Mouse (Mus musculus) stomach, embryonic 16.5 days (tissue): ENCODE measurements around the gene Arl3. TPM values are rescaled to one million over a fixed set of nuclear protein-coding genes. Genes with fewer than 3 reads are reported as not detected.

Experiments used
- ATAC-seq: fragments of 200-750 bp; cut with Nextera tagmentation; 2 replicates; pipeline ENCODE4 v1.8.0; 2017; ENCODE audit warnings: moderate number of reproducible peaks, moderate TSS enrichment; ENCODE audit not compliant: insufficient read depth, low FRiP score
- H3K27ac ChIP-seq: fragments of 300-500 bp; sonication (generic); 2 replicates; pipeline ENCODE4 v1.5.1; 2014; ENCODE audit warnings: low read length
- H3K27me3 ChIP-seq: fragments of 300-500 bp; sonication (generic); 2 replicates; pipeline ENCODE4 v1.6.1; 2014; ENCODE audit warnings: low read length, control low read depth, mixed read lengths; ENCODE audit not compliant: control insufficient read depth, insufficient read depth
- H3K36me3 ChIP-seq: fragments of 300-500 bp; sonication (generic); 2 replicates; pipeline ENCODE4 v1.6.1; 2014; ENCODE audit warnings: low read length; ENCODE audit not compliant: control insufficient read depth, insufficient read depth
- H3K4me1 ChIP-seq: fragments of 300-500 bp; sonication (generic); 2 replicates; pipeline ENCODE4 v1.6.1; 2014; ENCODE audit warnings: low read length, control low read depth, mixed read lengths; ENCODE audit not compliant: control insufficient read depth, insufficient read depth
- H3K4me2 ChIP-seq: fragments of 300-500 bp; sonication (generic); 2 replicates; pipeline ENCODE4 v1.6.1; 2014; ENCODE audit warnings: low read depth, low read length, mixed read lengths
- H3K4me3 ChIP-seq: fragments of 300-500 bp; sonication (generic); replicated peaks from 2 replicates; pipeline ENCODE4 v1.5.1; 2014; ENCODE audit warnings: mild to moderate bottlenecking, low read length
- H3K9ac ChIP-seq: fragments of 300-500 bp; sonication (generic); 2 replicates; pipeline ENCODE4 v1.6.1; 2014; ENCODE audit warnings: low read length
- H3K9me3 ChIP-seq: fragments of 300-500 bp; sonication (generic); replicated peaks from 2 replicates; pipeline ENCODE4 v1.6.1; 2016; ENCODE audit warnings: low read length, control low read depth; ENCODE audit not compliant: control insufficient read depth
- WGBS: fragments of 180-500 bp; shearing (Covaris S2); extraction: QIAGEN DNeasy Blood & Tissue Kit; methylation state at CpG from one replicate; pipeline ENCODE4 v1.1.7; 2014; 5-methylcytosine and 5-hydroxymethylcytosine counted together
- polyA plus RNA-seq: library from polyadenylated mRNA; unstranded; fragments of >200 nt; fragmentation: Nextera tagmentation; extraction: Ambion mirVana; gene quantifications from 2 replicates; pipeline ENCODE4 v1.2.1, GENCODE M21; 2015

Gene Arl3
- polyA plus RNA-seq, 1 experiment from 2014 or later: 105 TPM

DNA sequence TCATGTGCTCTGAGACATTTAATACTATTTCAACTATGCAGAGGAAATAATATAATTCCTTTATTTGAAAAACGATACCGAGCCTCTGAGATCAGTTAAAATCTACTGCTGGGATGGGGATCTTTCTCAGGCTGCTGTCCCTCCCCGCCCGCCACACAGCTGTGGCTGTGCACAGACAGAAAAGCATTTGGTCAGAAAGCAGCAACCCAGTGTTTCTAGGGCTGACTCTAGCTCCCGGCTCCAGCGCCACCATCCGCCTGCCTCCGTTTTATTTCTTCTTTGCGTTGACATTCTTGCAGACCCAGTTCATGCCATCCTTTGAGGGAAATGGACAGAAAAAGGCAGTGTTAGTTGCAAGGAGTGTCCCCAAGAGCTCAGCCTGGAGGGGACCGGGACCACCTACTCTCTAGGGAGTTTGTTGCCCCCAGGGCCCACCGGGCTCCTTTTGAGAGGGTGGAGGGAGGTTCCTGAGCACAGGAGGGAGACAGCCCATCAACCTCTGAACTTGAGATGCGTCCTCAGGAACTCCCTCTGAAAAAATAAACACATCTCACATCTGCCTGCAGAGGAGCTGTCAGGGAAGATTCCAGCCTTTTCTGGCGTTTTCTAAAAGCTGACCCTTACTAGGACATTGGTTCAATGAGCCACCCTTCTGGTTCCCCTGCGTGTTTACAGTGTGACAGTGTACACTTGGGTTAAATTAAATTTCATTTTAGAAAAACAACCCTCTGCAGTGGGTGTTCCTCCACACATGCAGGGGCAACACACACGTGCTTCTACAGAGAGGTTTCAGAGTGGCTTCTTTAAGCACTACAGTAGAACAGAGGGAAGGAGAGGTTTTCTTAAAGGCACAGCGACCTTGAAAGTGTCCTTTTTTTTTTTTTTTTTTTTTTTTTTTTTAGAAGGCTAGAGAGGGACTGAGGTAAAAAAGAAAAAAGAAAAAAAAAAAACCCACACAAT, 41.6 kb downstream of the Arl3 start:
- no peaks in the 10 kb centered on the region for H3K27me3 ChIP-seq
- peak overlapping the region; percentile 84 for H3K27ac ChIP-seq
- peaks cover 60% of the 10 kb centered on the region for H3K4me1 ChIP-seq
- ATAC-seq: no peak
- H3K4me2 ChIP-seq: peak overlapping the region; percentile 31; the same call in 1 of the 2 replicates
- H3K36me3 ChIP-seq: no peaks in the 10 kb centered on the region
- peak overlapping the region; percentile 57 for H3K9ac ChIP-seq
- WGBS: 12% methylated on average over 16 of the region's 16 CpGs
- H3K9me3 ChIP-seq: no peaks in the 10 kb centered on the region
- no peak overlapping the region for H3K4me3 ChIP-seq

DNA sequence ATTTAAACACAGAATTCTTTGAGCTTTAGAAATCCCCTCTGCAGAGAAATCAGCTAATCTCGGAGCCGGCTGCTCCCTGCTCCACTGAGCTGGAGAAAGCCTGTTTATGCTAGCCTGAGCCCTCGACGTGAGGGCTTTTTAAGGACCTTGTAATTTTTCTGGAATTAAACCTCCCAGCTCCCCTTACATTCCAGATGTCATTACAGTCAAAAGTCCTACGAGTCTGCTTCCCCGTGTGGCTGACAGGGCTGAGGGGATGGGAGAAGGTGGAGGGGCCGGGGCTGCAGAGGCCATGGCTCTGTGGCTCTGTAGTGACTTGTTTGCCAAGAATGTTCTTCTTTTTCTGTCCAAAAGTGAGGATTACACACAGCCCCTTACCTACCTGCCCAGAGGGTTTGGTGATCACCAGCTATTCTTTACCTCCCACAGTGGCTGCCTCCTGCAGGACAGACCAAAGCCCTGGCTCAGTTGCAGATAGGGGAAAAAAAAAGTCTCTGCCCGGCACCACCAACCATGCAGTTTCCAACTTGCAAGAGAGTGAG, 42.5 kb downstream of the Arl3 start:
- ATAC-seq: no peak
- WGBS: 22% methylated on average over 8 of the region's 8 CpGs
- peaks cover 63% of the 10 kb centered on the region for H3K4me1 ChIP-seq
- peak overlapping the region; percentile 64 for H3K9ac ChIP-seq
- no peaks in the 10 kb centered on the region for H3K27me3 ChIP-seq
- H3K27ac ChIP-seq: peak overlapping the region; percentile 84
- peak overlapping the region; percentile 13; the same call in 1 of the 2 replicates for H3K4me2 ChIP-seq
- no peak overlapping the region for H3K4me3 ChIP-seq
- H3K36me3 ChIP-seq: no peaks in the 10 kb centered on the region
- H3K9me3 ChIP-seq: no peaks in the 10 kb centered on the region

GRCm38 (mm10) chr19:46529601-46530448, 43.2 kb downstream of the Arl3 start:
- peak overlapping the region; percentile 64 for H3K9ac ChIP-seq
- WGBS: 27% methylated on average over 13 of the region's 13 CpGs
- no peak for ATAC-seq
- H3K4me1 ChIP-seq: peaks cover 68% of the 10 kb centered on the region
- no peaks in the 10 kb centered on the region for H3K36me3 ChIP-seq
- H3K4me2 ChIP-seq: peak overlapping the region; percentile 47
- no peaks in the 10 kb centered on the region for H3K27me3 ChIP-seq
- no peak overlapping the region for H3K4me3 ChIP-seq
- no peaks in the 10 kb centered on the region for H3K9me3 ChIP-seq
- peak overlapping the region; percentile 84 for H3K27ac ChIP-seq

- no peaks in the 10 kb centered on the region for H3K27me3 ChIP-seq
- H3K36me3 ChIP-seq: no peaks in the 10 kb centered on the region
- H3K27ac ChIP-seq: peak overlapping the region; percentile 84
- WGBS: 10% methylated on average over 20 of the region's 20 CpGs
- peaks cover 78% of the 10 kb centered on the region for H3K4me1 ChIP-seq
- peak overlapping the region; percentile 12 for H3K4me3 ChIP-seq
- ATAC-seq: peak; percentile 21
- H3K4me2 ChIP-seq: peak overlapping the region; percentile 47
- H3K9me3 ChIP-seq: no peaks in the 10 kb centered on the region
- H3K9ac ChIP-seq: peak overlapping the region; percentile 64
Measured at GRCm38 (mm10) chr19:46528529-46529213, 44.3 kb downstream of the Arl3 start.

DNA sequence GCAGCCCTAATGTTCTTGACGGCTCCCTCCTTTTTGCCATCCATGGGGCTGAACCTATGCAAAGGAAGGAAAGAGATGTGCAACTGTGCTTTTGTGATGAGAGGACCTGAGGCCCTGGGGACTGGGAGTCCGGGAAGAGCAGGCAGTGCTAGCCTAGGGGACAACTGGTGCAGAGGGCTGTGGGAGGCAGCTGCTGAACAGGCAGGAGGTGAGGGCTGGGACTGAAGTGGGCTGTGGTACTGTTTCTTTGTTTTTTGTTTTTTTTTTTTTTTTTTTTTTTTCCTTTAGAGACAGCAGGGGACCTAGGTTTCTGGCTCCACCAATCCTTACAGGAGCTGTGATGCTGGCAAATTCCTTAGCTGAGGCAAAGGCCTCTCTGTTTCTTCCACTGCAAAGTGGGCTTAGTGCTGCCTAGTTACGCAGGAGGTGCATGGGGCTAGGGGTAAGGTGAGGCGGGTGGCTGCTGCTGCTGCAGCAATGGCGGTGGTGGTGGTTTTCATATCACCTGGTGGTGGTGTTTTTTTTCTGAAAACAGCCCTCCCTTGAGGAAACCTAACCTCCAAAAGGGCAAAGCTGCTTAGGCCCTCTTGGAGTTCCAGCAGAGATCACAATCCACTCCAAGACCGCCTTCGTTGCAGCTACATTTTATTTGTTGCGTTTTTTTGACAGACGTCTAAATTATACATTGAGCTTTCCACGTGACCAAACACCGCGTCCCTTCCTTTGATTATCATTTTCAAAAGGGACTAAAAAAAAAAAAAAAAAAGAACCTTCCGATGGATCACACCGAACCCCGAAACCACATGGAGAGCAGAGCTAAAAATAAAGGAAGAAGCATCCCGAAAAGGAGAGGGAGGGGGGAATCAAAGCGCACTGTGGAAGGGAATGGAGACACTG, 45.1 kb downstream of the Arl3 start:
- Histone ChIP-seq H3K4me2 (peak overlapping the region; percentile 47), H3K4me1 (peaks cover 79% of the 10 kb centered on the region), H3K9me3 (no peaks in the 10 kb centered on the region), H3K4me3 (peak overlapping the region; percentile 12), H3K9ac (peak overlapping the region; percentile 64), H3K27ac (peak overlapping the region; percentile 84), H3K27me3 (no peaks in the 10 kb centered on the region), H3K36me3 (no peaks in the 10 kb centered on the region)
- 43% methylated on average over 17 of the region's 17 CpGs for whole genome bisulfite sequencing
- ATAC-seq: no peak

DNA sequence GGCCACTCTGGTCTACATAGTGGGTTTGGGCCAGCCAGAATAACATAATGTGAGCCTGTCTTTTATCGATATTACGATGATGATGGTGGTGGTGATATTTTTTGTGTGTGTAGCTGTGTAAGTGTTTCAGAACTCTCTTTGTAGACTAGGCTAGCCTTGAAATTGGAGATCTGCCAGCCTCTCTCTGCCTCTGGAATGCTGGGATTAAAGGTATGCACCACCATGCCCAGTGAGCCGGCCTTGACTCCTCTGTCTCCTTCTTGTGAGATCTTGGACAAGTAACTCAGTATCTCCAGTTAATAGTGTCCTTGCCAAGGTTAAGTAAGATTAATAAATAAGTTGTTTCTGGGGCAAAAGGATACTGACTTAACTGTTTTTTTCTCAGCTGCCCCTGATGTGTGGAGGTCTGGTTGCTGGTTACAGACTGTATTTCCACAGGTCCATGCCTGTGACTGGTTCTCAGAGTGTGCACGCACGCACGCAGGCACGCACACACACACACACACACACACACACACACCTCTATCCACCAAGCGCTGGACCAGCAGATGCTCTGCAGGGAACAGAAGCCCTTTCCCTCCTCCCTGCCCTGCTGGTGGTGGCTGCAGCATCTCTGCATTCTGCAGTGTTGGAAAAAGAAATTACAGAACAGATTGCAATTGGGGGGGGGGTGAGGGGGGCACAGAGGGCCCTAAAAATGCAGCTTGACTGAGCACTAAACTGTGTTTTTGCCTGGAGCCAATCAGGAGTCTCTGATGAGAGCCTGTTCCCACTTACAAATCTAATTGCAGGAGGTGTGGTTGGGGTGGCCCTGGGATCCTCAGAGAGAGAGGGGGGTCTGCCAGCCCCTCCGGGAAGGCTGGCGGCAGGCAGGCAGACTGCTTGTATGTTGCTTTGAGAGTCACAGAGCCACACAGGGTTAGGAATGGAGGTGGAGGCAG, 47.0 kb downstream of the Arl3 start:
- WGBS: 72% methylated on average over 10 of the region's 10 CpGs
- Histone ChIP-seq H3K9ac (no peak overlapping the region), H3K4me3 (no peak overlapping the region), H3K4me1 (peaks cover 69% of the 10 kb centered on the region), H3K27ac (no peak overlapping the region), H3K4me2 (no peak overlapping the region), H3K36me3 (no peaks in the 10 kb centered on the region), H3K9me3 (no peaks in the 10 kb centered on the region), H3K27me3 (no peaks in the 10 kb centered on the region)
- no peak for ATAC-seq

DNA sequence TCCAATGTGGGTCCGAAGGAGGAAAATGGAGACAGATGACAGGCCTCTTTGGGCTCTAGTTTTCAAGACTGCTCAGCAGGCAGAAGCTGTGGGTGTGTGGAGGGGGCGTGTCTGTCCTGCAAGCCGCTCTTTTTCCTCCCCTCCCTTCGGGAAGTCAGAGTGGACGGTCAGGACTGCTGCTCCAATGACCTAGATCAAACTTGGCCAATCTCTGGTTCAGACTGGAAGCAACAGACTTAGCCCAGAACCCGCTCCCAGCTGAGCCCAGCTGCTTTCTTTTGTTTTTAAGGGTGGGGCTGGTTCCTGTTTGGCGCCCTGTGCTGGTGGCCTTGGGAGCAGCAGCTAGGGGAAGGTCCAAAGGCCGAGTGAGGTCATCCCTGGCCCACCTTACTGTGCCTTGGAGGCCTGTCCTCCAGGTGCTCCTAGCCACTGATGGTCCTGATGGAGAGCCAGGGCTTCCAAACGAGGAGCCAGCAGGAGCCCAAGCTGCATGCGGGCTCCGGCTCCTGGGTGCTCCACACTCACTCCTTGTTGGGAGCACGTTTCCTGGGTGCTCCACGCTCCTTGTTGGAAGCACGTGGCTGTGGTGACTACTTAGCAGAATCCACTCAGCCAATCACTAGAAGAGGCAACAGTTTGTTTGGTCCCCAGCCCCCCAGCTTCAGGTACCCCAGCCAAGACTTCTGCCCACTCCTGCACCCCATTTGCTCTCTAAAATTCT, 48.2 kb downstream of the Arl3 start:
- H3K4me2 ChIP-seq: peak overlapping the region; percentile 50
- H3K4me1 ChIP-seq: peaks cover 57% of the 10 kb centered on the region
- H3K4me3 ChIP-seq: 0 out of 2 replicates have a peak overlapping the region, but pooled peaks have one; percentile 12
- H3K9me3 ChIP-seq: no peaks in the 10 kb centered on the region
- WGBS: 28% methylated on average over 14 of the region's 14 CpGs
- peak overlapping the region; percentile 52 for H3K9ac ChIP-seq
- no peaks in the 10 kb centered on the region for H3K27me3 ChIP-seq
- no peaks in the 10 kb centered on the region for H3K36me3 ChIP-seq
- H3K27ac ChIP-seq: peak overlapping the region; percentile 83
- ATAC-seq: peak; percentile 68
